Mouse (Mus musculus): Measurements from ENCODE around the gene Gdap2. TPM values are rescaled to one million over a fixed set of nuclear protein-coding genes. Genes with fewer than 3 reads are reported as not detected.

Gdap2 gene
- polyA plus RNA-seq, 1 experiment from 2014 or later, result 16.4 TPM

GRCm38 (mm10) chr3:100189861-100190260 lies 27.7 kb downstream of the Gdap2 start:
- ATAC-seq (ENCODE audit: extremely low read depth, insufficient number of reproducible peaks, low FRiP score, low TSS enrichment), result no peak
- Histone ChIP-seq H3K9me3 (no peaks in the 10 kb centered on the region), H3K27me3 (replicated peaks) (no peaks in the 10 kb centered on the region)

GRCm38 (mm10) chr3:100194210-100194609 lies 32.0 kb downstream of the Gdap2 start:
- 51% methylated on average over 5 of the region's 5 CpGs for WGBS
- no peak for ATAC-seq (ENCODE audit: extremely low read depth, insufficient number of reproducible peaks, low FRiP score, low TSS enrichment)

More at GRCm38 (mm10) chr3:100189861-100190260, 27.7 kb downstream of the Gdap2 start:
- Histone ChIP-seq H3K36me3 (peaks cover 61% of the 10 kb centered on the region), H3K27ac (replicated peaks) (no peak overlapping the region), H3K4me2 (no peak overlapping the region), H3K9ac (no peak overlapping the region), H3K4me1 (peaks cover 12% of the 10 kb centered on the region), H3K4me3 (no peak overlapping the region)
- 82% methylated on average over 11 of the region's 11 CpGs for WGBS

GRCm38 (mm10) chr3:100201554-100201953 lies 39.4 kb downstream of the Gdap2 start:
- Histone ChIP-seq H3K4me3 (no peak overlapping the region), H3K9me3 (no peaks in the 10 kb centered on the region), H3K27ac (replicated peaks) (no peak overlapping the region), H3K36me3 (peaks cover 85% of the 10 kb centered on the region), H3K27me3 (replicated peaks) (no peaks in the 10 kb centered on the region), H3K4me2 (no peak overlapping the region), H3K9ac (no peak overlapping the region), H3K4me1 (no peaks in the 10 kb centered on the region)
- no peak for ATAC-seq (ENCODE audit: extremely low read depth, insufficient number of reproducible peaks, low FRiP score, low TSS enrichment)
- 80% methylated on average over 7 of the region's 7 CpGs for WGBS

More at GRCm38 (mm10) chr3:100194210-100194609, 32.0 kb downstream of the Gdap2 start:
- Histone ChIP-seq H3K9ac (no peak overlapping the region), H3K36me3 (peaks cover 56% of the 10 kb centered on the region), H3K27ac (replicated peaks) (no peak overlapping the region), H3K9me3 (no peaks in the 10 kb centered on the region), H3K4me3 (no peak overlapping the region), H3K4me1 (peaks cover 12% of the 10 kb centered on the region), H3K4me2 (no peak overlapping the region), H3K27me3 (replicated peaks) (no peaks in the 10 kb centered on the region)

- Histone ChIP-seq H3K4me3 (no peak overlapping the region), H3K9me3 (no peaks in the 10 kb centered on the region), H3K9ac (no peak overlapping the region), H3K27ac (replicated peaks) (no peak overlapping the region), H3K4me2 (no peak overlapping the region), H3K27me3 (replicated peaks) (no peaks in the 10 kb centered on the region), H3K4me1 (no peaks in the 10 kb centered on the region), H3K36me3 (peaks cover 58% of the 10 kb centered on the region)
- ATAC-seq (ENCODE audit: extremely low read depth, insufficient number of reproducible peaks, low FRiP score, low TSS enrichment), result no peak
- WGBS, result 56% methylated on average over 1 of the region's 1 CpGs
Measured at GRCm38 (mm10) chr3:100206973-100207372, 44.8 kb downstream of the Gdap2 start.

GRCm38 (mm10) chr3:100215469-100215868 lies 53.3 kb downstream of the Gdap2 start:
- no peak for ATAC-seq (ENCODE audit: extremely low read depth, insufficient number of reproducible peaks, low FRiP score, low TSS enrichment)
- Histone ChIP-seq H3K4me2 (no peak overlapping the region), H3K27ac (replicated peaks) (no peak overlapping the region), H3K4me1 (no peaks in the 10 kb centered on the region), H3K36me3 (no peaks in the 10 kb centered on the region), H3K9me3 (no peaks in the 10 kb centered on the region), H3K27me3 (replicated peaks) (no peaks in the 10 kb centered on the region), H3K4me3 (no peak overlapping the region), H3K9ac (no peak overlapping the region)
- WGBS, result 76% methylated on average over 5 of the region's 5 CpGs

- 75% methylated on average over 12 of the region's 12 CpGs for WGBS
- Histone ChIP-seq H3K4me3 (no peak overlapping the region), H3K27ac (replicated peaks) (no peak overlapping the region), H3K27me3 (replicated peaks) (no peaks in the 10 kb centered on the region), H3K4me1 (peaks cover 4% of the 10 kb centered on the region), H3K9me3 (no peaks in the 10 kb centered on the region), H3K36me3 (no peaks in the 10 kb centered on the region), H3K4me2 (no peak overlapping the region), H3K9ac (no peak overlapping the region)
- no peak for ATAC-seq (ENCODE audit: extremely low read depth, insufficient number of reproducible peaks, low FRiP score, low TSS enrichment)
Measured at GRCm38 (mm10) chr3:100225326-100225959, 63.3 kb downstream of the Gdap2 start.

- H3K4me2 ChIP-seq, result no peak overlapping the region
- no peak overlapping the region for H3K4me3 ChIP-seq
- H3K9me3 ChIP-seq, result no peaks in the 10 kb centered on the region
- no peaks in the 10 kb centered on the region for H3K27me3 ChIP-seq (replicated peaks)
- no peak for ATAC-seq (ENCODE audit: extremely low read depth, insufficient number of reproducible peaks, low FRiP score, low TSS enrichment)
- 28% methylated on average over 1 of the region's 1 CpGs for WGBS
- no peaks in the 10 kb centered on the region for H3K36me3 ChIP-seq
- no peak overlapping the region for H3K27ac ChIP-seq (replicated peaks)
- no peak overlapping the region for H3K9ac ChIP-seq
- peaks cover 4% of the 10 kb centered on the region for H3K4me1 ChIP-seq
Measured at GRCm38 (mm10) chr3:100227509-100227908, 65.3 kb downstream of the Gdap2 start.

- Histone ChIP-seq H3K9me3 (no peaks in the 10 kb centered on the region), H3K4me1 (peaks cover 4% of the 10 kb centered on the region), H3K27me3 (replicated peaks) (no peaks in the 10 kb centered on the region), H3K4me2 (no peak overlapping the region), H3K4me3 (no peak overlapping the region), H3K27ac (replicated peaks) (no peak overlapping the region), H3K36me3 (no peaks in the 10 kb centered on the region), H3K9ac (no peak overlapping the region)
- WGBS, result 76% methylated on average over 3 of the region's 3 CpGs
- ATAC-seq (ENCODE audit: extremely low read depth, insufficient number of reproducible peaks, low FRiP score, low TSS enrichment), result no peak
Measured at GRCm38 (mm10) chr3:100228981-100229380, 66.8 kb downstream of the Gdap2 start.

GRCm38 (mm10) chr3:100236725-100237436 lies 74.7 kb downstream of the Gdap2 start:
- no peak overlapping the region for H3K4me3 ChIP-seq
- H3K9me3 ChIP-seq, result no peaks in the 10 kb centered on the region
- no peak overlapping the region for H3K9ac ChIP-seq
- H3K36me3 ChIP-seq, result no peaks in the 10 kb centered on the region
- H3K4me2 ChIP-seq, result no peak overlapping the region
- H3K27me3 ChIP-seq (replicated peaks), result no peaks in the 10 kb centered on the region
- H3K27ac ChIP-seq (replicated peaks), result no peak overlapping the region
- no peaks in the 10 kb centered on the region for H3K4me1 ChIP-seq
- no peak for ATAC-seq (ENCODE audit: extremely low read depth, insufficient number of reproducible peaks, low FRiP score, low TSS enrichment)

- Histone ChIP-seq H3K4me3 (no peak overlapping the region), H3K4me1 (no peaks in the 10 kb centered on the region), H3K4me2 (no peak overlapping the region), H3K9ac (no peak overlapping the region), H3K27ac (replicated peaks) (no peak overlapping the region), H3K27me3 (replicated peaks) (no peaks in the 10 kb centered on the region), H3K9me3 (no peaks in the 10 kb centered on the region), H3K36me3 (no peaks in the 10 kb centered on the region)
- ATAC-seq (ENCODE audit: extremely low read depth, insufficient number of reproducible peaks, low FRiP score, low TSS enrichment), result no peak
- 71% methylated on average over 4 of the region's 4 CpGs for WGBS
Measured at GRCm38 (mm10) chr3:100242230-100242629, 80.0 kb downstream of the Gdap2 start.

GRCm38 (mm10) chr3:100246286-100246825 lies 84.2 kb downstream of the Gdap2 start:
- Histone ChIP-seq H3K4me2 (no peak overlapping the region), H3K4me1 (no peaks in the 10 kb centered on the region), H3K36me3 (no peaks in the 10 kb centered on the region), H3K27ac (replicated peaks) (no peak overlapping the region), H3K9me3 (no peaks in the 10 kb centered on the region), H3K9ac (no peak overlapping the region), H3K4me3 (no peak overlapping the region), H3K27me3 (replicated peaks) (no peaks in the 10 kb centered on the region)
- ATAC-seq (ENCODE audit: extremely low read depth, insufficient number of reproducible peaks, low FRiP score, low TSS enrichment), result no peak
- WGBS, result 38% methylated on average over 4 of the region's 4 CpGs

Data from heart, embryonic 13.5 days (tissue).